Mouse (Mus musculus): ENCODE results near the gene Xylb. TPM values are rescaled to one million over a fixed set of nuclear protein-coding genes. Genes with fewer than 3 reads are reported as not detected.
A peak's percentile ranks its signal among the peaks of the same experiment; 100 is the strongest.

Xylb gene
- polyA plus RNA-seq, 1 experiment from 2014 or later = 2.2 TPM

DNA sequence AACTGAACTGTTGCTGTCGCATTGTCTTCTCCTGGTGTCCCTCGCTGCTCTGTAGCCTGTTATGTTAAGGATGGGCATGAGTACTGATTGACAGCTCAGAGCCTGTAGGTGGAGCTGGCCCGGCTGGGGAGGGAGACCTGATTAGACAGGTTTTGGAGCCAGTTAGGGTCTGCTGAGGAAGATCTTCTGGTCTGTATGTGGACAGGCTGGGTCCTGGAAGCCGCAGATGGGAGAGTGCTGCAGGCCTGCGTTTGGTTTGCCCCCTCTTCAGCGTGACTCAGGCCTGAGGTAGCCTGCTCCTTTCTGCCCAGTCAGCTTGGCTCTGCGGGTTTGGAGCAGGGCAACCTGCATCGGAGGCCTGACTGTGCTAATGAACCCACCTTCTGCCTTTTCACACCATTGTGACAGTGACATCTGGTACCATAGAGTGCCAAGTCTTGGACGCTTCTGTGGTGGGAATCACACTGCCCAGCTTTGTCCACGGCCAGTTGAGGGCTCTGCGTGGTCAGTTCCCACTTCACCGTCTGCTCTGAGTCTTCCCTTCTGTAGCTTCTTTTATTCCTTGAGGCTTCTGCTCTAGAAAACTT, 62.8 kb downstream of the Xylb start:
- no peak overlapping the region for H3K9ac ChIP-seq (ENCODE audit: low read depth, low read length)
- H3K4me3 ChIP-seq (ENCODE audit: low read depth, low read length) = no peak overlapping the region
- peaks cover 33% of the 10 kb centered on the region for H3K4me1 ChIP-seq (ENCODE audit: control insufficient read depth, insufficient read depth, low read length)
- 70% methylated on average over 12 of the region's 12 CpGs for WGBS (ENCODE audit: insufficient replicate concordance)
- H3K9me3 ChIP-seq (replicated peaks; ENCODE audit: control insufficient read depth, low read length) = no peaks in the 10 kb centered on the region
- no peak for ATAC-seq (replicated peaks; ENCODE audit: insufficient number of reproducible peaks, low FRiP score, low TSS enrichment)
- peak overlapping the region; percentile 35; the same call in 1 of the 2 replicates for H3K27ac ChIP-seq (ENCODE audit: low read depth, low read length)
- H3K27me3 ChIP-seq (ENCODE audit: control insufficient read depth, insufficient read depth, low read length) = no peaks in the 10 kb centered on the region
- H3K36me3 ChIP-seq (ENCODE audit: control insufficient read depth, insufficient read depth, low read length) = no peaks in the 10 kb centered on the region
- no peak overlapping the region for H3K4me2 ChIP-seq

DNA sequence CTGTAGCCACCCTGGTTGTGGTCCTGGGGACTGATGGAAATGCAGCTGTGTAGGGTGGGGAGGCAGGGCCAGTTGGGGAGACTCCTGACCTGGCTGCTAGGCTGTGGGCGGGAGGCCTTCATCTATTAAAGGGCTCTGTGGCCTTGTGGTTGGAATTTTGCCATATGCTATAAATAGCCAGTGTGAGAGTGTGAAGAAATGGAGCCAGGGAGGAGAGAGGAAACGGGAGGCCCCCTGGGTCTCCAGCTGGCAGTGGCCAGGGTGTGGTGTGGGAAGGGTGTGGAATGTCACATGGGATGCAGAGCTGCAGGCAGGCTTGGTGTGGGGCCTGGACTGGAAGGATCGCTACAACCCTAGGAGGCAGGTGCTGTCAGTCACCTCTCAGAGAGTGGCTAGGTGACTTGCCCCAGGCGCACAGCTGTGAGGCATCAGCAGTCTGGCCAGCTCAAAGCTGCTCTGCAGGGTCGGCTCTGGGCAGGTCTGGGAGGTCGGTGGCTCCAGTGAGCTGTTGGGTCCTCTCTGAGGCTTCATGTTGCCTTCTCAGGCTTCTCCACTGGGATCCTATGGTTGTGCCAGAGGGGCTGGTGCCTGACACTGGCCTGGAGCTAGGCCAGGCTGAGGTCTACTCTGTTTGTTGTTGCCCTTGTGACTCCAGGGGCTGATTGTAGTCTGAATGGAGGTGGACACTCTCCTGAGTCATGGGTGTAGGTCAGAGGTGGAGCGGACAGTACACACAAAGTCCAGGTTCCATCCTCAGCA, 68.2 kb downstream of the Xylb start:
- ATAC-seq (replicated peaks; ENCODE audit: insufficient number of reproducible peaks, low FRiP score, low TSS enrichment) = peak; percentile 74
- H3K4me3 ChIP-seq (ENCODE audit: low read depth, low read length) = no peak overlapping the region
- peak overlapping the region; percentile 31 for H3K9ac ChIP-seq (ENCODE audit: low read depth, low read length)
- peaks cover 45% of the 10 kb centered on the region for H3K4me1 ChIP-seq (ENCODE audit: control insufficient read depth, insufficient read depth, low read length)
- 0 out of 2 replicates have a peak, but pooled peaks cover 3% of the 10 kb centered on the region for H3K36me3 ChIP-seq (ENCODE audit: control insufficient read depth, insufficient read depth, low read length)
- H3K4me2 ChIP-seq = peak overlapping the region; percentile 49
- H3K27ac ChIP-seq (ENCODE audit: low read depth, low read length) = peak overlapping the region; percentile 94
- H3K9me3 ChIP-seq (replicated peaks; ENCODE audit: control insufficient read depth, low read length) = no peaks in the 10 kb centered on the region
- 23% methylated on average over 7 of the region's 7 CpGs for WGBS (ENCODE audit: insufficient replicate concordance)
- no peaks in the 10 kb centered on the region for H3K27me3 ChIP-seq (ENCODE audit: control insufficient read depth, insufficient read depth, low read length)

- H3K27me3 ChIP-seq (ENCODE audit: control insufficient read depth, insufficient read depth, low read length) = no peaks in the 10 kb centered on the region
- peak overlapping the region; percentile 49; the same call in 1 of the 2 replicates for H3K4me2 ChIP-seq
- H3K4me1 ChIP-seq (ENCODE audit: control insufficient read depth, insufficient read depth, low read length) = peaks cover 39% of the 10 kb centered on the region
- ATAC-seq (replicated peaks; ENCODE audit: insufficient number of reproducible peaks, low FRiP score, low TSS enrichment) = no peak
- 0 out of 2 replicates have a peak, but pooled peaks cover 3% of the 10 kb centered on the region for H3K36me3 ChIP-seq (ENCODE audit: control insufficient read depth, insufficient read depth, low read length)
- WGBS (ENCODE audit: insufficient replicate concordance) = 81% methylated on average over 13 of the region's 13 CpGs
- no peak overlapping the region for H3K4me3 ChIP-seq (ENCODE audit: low read depth, low read length)
- H3K9ac ChIP-seq (ENCODE audit: low read depth, low read length) = peak overlapping the region; percentile 31
- no peaks in the 10 kb centered on the region for H3K9me3 ChIP-seq (replicated peaks; ENCODE audit: control insufficient read depth, low read length)
- peak overlapping the region; percentile 94 for H3K27ac ChIP-seq (ENCODE audit: low read depth, low read length)
These were observed 68.8 kb downstream of the Xylb start for GRCm38 (mm10) chr9:119425976-119426415.

DNA sequence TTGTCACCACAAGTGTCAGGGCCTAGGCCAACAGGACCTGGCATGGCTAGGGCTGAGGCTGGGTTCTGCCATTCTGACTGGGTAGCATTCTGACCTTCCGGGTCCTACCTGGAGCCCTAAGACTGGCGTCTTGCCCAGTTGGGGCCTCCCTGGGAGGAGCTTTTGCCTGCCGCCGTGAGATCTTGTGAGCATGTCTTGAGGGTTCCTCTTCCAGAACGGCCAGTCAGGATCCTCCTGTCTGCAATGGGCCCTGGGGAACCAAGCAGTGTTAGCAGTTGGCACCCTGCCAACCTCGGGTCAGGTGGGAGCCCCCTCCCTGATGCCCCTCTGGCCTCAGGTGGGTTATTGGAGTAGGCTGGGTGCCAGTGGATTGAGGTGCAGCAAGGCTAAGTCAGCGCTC, 69.3 kb downstream of the Xylb start:
- 71% methylated on average over 7 of the region's 7 CpGs for WGBS (ENCODE audit: insufficient replicate concordance)
- H3K4me3 ChIP-seq (ENCODE audit: low read depth, low read length) = no peak overlapping the region
- H3K27me3 ChIP-seq (ENCODE audit: control insufficient read depth, insufficient read depth, low read length) = no peaks in the 10 kb centered on the region
- no peak overlapping the region for H3K4me2 ChIP-seq
- no peaks in the 10 kb centered on the region for H3K9me3 ChIP-seq (replicated peaks; ENCODE audit: control insufficient read depth, low read length)
- H3K4me1 ChIP-seq (ENCODE audit: control insufficient read depth, insufficient read depth, low read length) = peaks cover 38% of the 10 kb centered on the region
- H3K36me3 ChIP-seq (ENCODE audit: control insufficient read depth, insufficient read depth, low read length) = 0 out of 2 replicates have a peak, but pooled peaks cover 3% of the 10 kb centered on the region
- peak overlapping the region; percentile 31 for H3K9ac ChIP-seq (ENCODE audit: low read depth, low read length)
- peak overlapping the region; percentile 94 for H3K27ac ChIP-seq (ENCODE audit: low read depth, low read length)
- ATAC-seq (replicated peaks; ENCODE audit: insufficient number of reproducible peaks, low FRiP score, low TSS enrichment) = no peak

DNA sequence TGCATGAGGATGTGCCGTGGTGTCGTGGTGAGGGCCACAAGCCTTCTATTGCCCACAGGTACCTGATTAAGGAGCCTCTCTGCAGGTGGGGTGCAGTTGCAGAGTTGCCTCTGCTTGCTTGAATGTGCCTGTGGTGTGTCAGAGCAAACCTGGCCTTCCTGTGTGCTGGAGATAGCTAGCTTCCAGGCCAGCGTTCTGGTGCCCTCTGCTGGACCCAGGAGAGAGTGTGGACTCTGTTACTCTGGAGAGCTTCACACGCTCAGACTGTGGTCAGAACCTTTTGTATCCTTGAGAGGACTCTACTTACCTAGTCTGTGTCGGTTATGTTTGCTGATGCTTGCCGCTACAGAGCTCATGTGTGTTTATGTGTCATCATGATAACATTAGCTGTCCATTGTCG, 73.1 kb downstream of the Xylb start:
- no peak for ATAC-seq (replicated peaks; ENCODE audit: insufficient number of reproducible peaks, low FRiP score, low TSS enrichment)
- Histone ChIP-seq H3K4me3 (ENCODE audit: low read depth, low read length) (no peak overlapping the region), H3K9ac (ENCODE audit: low read depth, low read length) (no peak overlapping the region), H3K4me1 (ENCODE audit: control insufficient read depth, insufficient read depth, low read length) (peaks cover 25% of the 10 kb centered on the region), H3K27ac (ENCODE audit: low read depth, low read length) (no peak overlapping the region), H3K36me3 (ENCODE audit: control insufficient read depth, insufficient read depth, low read length) (peaks cover 6% of the 10 kb centered on the region), H3K4me2 (no peak overlapping the region), H3K9me3 (replicated peaks; ENCODE audit: control insufficient read depth, low read length) (no peaks in the 10 kb centered on the region), H3K27me3 (ENCODE audit: control insufficient read depth, insufficient read depth, low read length) (no peaks in the 10 kb centered on the region)
- WGBS (ENCODE audit: insufficient replicate concordance) = 46% methylated on average over 7 of the region's 7 CpGs

DNA sequence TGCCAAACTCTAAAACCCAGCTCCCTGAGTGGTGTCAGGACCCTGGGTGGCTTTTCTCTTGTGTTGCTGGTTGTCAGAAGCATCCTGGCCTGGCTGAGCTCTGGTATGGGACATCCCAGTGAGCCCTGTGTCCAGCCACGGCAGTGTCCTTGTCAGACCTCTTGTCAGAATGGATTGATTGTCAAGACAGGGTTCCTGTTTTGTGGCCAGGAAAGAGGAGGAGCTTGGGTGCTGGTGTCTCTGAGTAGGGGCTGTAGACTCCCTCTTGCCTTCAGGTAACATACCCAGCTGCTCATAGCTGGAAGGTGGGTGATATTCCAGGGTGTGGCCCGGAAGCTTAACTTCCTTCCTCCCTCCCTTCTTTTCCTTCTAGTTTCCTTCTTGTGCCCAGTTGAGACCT, 78.7 kb downstream of the Xylb start:
- Histone ChIP-seq H3K36me3 (ENCODE audit: control insufficient read depth, insufficient read depth, low read length) (peaks cover 7% of the 10 kb centered on the region), H3K4me2 (no peak overlapping the region), H3K4me1 (ENCODE audit: control insufficient read depth, insufficient read depth, low read length) (no peaks in the 10 kb centered on the region), H3K9ac (ENCODE audit: low read depth, low read length) (no peak overlapping the region), H3K9me3 (replicated peaks; ENCODE audit: control insufficient read depth, low read length) (no peaks in the 10 kb centered on the region), H3K27me3 (ENCODE audit: control insufficient read depth, insufficient read depth, low read length) (no peaks in the 10 kb centered on the region), H3K4me3 (ENCODE audit: low read depth, low read length) (no peak overlapping the region), H3K27ac (ENCODE audit: low read depth, low read length) (no peak overlapping the region)
- ATAC-seq (replicated peaks; ENCODE audit: insufficient number of reproducible peaks, low FRiP score, low TSS enrichment) = no peak
- WGBS (ENCODE audit: insufficient replicate concordance) = 70% methylated on average over 2 of the region's 2 CpGs

- H3K27ac ChIP-seq (ENCODE audit: low read depth, low read length) = no peak overlapping the region
- no peaks in the 10 kb centered on the region for H3K27me3 ChIP-seq (ENCODE audit: control insufficient read depth, insufficient read depth, low read length)
- H3K9me3 ChIP-seq (replicated peaks; ENCODE audit: control insufficient read depth, low read length) = no peaks in the 10 kb centered on the region
- peaks cover 6% of the 10 kb centered on the region for H3K36me3 ChIP-seq (ENCODE audit: control insufficient read depth, insufficient read depth, low read length)
- 88% methylated on average over 12 of the region's 12 CpGs for WGBS (ENCODE audit: insufficient replicate concordance)
- H3K4me2 ChIP-seq = no peak overlapping the region
- H3K9ac ChIP-seq (ENCODE audit: low read depth, low read length) = no peak overlapping the region
- H3K4me1 ChIP-seq (ENCODE audit: control insufficient read depth, insufficient read depth, low read length) = no peaks in the 10 kb centered on the region
- ATAC-seq (replicated peaks; ENCODE audit: insufficient number of reproducible peaks, low FRiP score, low TSS enrichment) = no peak
- H3K4me3 ChIP-seq (ENCODE audit: low read depth, low read length) = no peak overlapping the region
These were observed 80.9 kb downstream of the Xylb start for GRCm38 (mm10) chr9:119438065-119438464.

GRCm38 (mm10) chr9:119438498-119439000, 81.4 kb downstream of the Xylb start:
- WGBS (ENCODE audit: insufficient replicate concordance) = 83% methylated on average over 9 of the region's 9 CpGs
- no peaks in the 10 kb centered on the region for H3K9me3 ChIP-seq (replicated peaks; ENCODE audit: control insufficient read depth, low read length)
- H3K4me2 ChIP-seq = no peak overlapping the region
- no peak overlapping the region for H3K27ac ChIP-seq (ENCODE audit: low read depth, low read length)
- H3K4me1 ChIP-seq (ENCODE audit: control insufficient read depth, insufficient read depth, low read length) = no peaks in the 10 kb centered on the region
- H3K36me3 ChIP-seq (ENCODE audit: control insufficient read depth, insufficient read depth, low read length) = peaks cover 4% of the 10 kb centered on the region
- H3K9ac ChIP-seq (ENCODE audit: low read depth, low read length) = no peak overlapping the region
- H3K4me3 ChIP-seq (ENCODE audit: low read depth, low read length) = no peak overlapping the region
- no peak for ATAC-seq (replicated peaks; ENCODE audit: insufficient number of reproducible peaks, low FRiP score, low TSS enrichment)
- H3K27me3 ChIP-seq (ENCODE audit: control insufficient read depth, insufficient read depth, low read length) = no peaks in the 10 kb centered on the region
